Mouse (Mus musculus) right cerebral cortex, postnatal 36 days (tissue): Measurements from ENCODE around the gene Tctex1d1.

ENCODE experiments used
- DNase-seq, 2 experiments: peaks; one replicate each; pipeline ENCODE4 v3.0.0; 2022; ENCODE audit warnings: low spot score in 2 of 2, mixed read lengths in 1 of 2

Tctex1d1 gene

GRCm38 (mm10) chr4:102978440-102978839 is at the start of gene Tctex1d1:
Tctex1d1 (plus strand) TSS chr4:102978606.
- DNase-seq: no peak

- no peak for DNase-seq
Observed at GRCm38 (mm10) chr4:102929491-102929890, 48.9 kb upstream of the Tctex1d1 start.

DNA sequence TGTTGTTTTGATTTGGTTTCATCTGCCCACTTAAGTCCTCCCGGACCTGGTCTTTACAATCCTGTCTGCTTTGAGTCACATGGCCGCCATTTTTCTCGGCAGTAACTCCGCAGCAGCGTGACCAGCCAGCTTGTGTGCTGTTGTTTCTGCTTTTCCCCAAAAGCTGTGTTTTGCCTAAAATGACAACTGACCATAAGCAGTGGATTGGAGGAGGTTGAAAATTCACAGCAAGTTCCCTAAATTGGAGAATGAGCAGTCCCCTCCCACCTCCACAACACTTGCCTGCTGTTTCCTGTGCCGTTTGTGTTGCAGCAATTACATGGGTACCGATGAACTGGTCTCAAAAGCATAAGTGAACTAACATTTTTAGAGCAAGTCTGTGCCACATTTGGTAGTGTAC is 47.7 kb upstream of the Tctex1d1 start:
- DNase-seq: peak in 1 of 2 experiments; percentile 22

DNA sequence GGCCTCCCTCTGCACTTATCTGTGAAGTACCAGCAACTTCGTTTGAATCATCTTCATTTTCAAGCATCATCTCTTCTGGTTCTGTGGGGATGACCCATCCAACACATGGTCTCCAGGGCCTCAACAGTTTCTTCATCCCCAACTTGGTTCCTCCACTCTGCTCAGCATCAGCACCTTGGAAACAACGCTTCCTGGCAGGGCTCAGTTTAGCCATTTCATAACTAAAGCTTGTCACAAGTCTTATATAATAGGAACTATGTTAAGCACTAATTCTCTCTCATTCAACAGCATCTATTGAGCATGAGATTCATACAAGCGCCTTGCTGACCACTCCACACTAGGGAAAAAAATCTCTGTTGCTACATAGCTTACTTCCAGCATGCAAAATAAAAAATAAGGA is 38.1 kb upstream of the Tctex1d1 start:
- no peak for DNase-seq

DNA sequence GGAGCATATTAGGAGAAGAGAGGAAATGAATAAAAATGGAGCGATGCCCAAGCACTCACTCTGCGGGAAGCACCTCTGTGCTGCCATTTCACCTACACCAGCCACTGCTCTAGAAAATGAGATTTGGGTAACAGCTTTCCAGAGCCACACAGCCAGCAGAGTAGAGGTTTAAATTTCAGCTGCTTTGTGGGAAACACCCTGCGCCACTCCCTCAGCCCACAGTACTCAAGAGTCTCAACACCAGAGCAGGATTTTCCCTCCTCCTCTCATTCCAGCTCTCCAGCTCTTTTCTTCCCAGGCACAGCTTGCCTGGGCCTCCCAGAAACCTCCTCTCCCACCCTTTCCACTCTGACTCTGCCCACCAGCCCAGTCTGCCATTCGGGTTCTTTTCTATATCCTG is 37.7 kb upstream of the Tctex1d1 start:
- DNase-seq: peak; percentile 16 to 34

DNA sequence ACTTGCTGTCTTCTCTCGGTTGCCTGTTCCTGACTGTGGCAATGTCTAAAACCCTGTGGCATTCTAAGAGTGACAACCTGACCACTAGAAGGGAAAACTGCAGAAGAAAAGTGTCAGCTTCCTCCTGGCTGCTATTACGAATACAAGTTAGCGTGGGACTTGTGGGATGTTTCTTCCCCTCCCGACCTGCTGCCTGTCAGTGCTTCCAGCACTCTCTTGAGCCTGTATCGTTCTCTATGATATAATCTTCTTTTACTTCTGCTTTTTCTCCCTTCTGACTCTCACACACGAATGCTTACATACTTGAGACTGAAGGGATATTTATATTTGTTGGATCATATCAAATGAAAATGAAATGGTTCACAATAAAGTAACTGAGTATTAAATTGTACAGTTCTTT is 34.1 kb upstream of the Tctex1d1 start:
- no peak for DNase-seq

- DNase-seq: no peak
Observed at GRCm38 (mm10) chr4:102952476-102952875, 25.9 kb upstream of the Tctex1d1 start.

DNA sequence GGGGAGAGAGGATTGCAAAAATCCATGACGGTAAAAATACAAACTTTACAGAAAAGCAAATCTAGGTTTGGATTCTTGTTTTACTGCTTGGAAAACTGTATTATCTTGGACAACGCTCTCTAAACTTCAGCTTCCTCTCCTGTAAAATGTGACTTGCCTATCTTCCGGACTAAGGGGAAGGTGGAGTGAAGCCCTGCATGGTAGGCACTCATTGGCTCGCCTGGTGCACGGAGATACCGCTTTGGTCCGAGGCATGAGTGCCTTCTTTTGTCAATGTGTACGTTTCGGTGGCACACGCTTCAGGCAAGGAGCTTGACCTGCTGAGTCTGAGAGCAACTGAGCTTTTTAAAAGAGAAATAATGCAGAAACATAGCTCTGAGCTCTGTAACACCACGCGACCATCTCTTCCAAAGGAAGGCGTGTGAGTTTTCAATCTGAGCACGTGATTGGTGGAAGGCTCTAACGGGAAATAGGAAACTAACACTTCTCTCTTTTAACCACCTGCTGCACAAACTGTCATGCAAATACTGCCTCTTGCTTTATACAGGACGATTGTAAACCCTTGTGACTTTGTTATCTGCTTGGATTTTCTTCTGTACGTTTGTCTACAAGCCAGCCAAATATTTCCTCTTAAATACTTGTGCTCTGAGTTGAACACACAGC is 23.0 kb upstream of the Tctex1d1 start:
- DNase-seq: no peak

DNA sequence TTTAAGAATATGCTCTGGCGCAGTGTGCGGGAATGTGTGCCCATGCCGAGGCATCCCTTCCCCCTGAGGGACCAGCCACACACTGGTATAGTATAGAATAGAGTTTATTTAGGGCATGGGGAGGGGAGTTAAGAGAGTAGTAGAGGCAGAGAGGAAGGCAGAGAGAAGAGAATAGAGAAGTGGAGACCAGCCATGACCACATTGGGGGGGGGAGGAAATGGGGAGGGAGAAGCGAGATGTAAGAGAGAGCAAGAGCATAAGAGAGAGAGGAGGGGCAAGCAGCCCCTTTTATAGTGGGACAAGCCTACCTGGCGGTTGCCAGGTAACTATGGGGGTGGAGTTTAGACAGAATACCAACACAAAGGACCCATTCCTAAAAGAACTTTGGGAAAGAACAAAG is 19.0 kb upstream of the Tctex1d1 start:
- no peak for DNase-seq

GRCm38 (mm10) chr4:102964174-102964573 is 14.2 kb upstream of the Tctex1d1 start:
- DNase-seq: no peak

GRCm38 (mm10) chr4:102967811-102968210 is 10.6 kb upstream of the Tctex1d1 start:
- no peak for DNase-seq

GRCm38 (mm10) chr4:102969599-102969998 is 8.8 kb upstream of the Tctex1d1 start:
- DNase-seq: no peak

GRCm38 (mm10) chr4:102971159-102971558 is 7.2 kb upstream of the Tctex1d1 start:
- DNase-seq: no peak

GRCm38 (mm10) chr4:102972071-102972470 is 6.3 kb upstream of the Tctex1d1 start:
- DNase-seq: no peak

- DNase-seq: no peak
Observed at GRCm38 (mm10) chr4:102974172-102974571, 4.2 kb upstream of the Tctex1d1 start.

DNA sequence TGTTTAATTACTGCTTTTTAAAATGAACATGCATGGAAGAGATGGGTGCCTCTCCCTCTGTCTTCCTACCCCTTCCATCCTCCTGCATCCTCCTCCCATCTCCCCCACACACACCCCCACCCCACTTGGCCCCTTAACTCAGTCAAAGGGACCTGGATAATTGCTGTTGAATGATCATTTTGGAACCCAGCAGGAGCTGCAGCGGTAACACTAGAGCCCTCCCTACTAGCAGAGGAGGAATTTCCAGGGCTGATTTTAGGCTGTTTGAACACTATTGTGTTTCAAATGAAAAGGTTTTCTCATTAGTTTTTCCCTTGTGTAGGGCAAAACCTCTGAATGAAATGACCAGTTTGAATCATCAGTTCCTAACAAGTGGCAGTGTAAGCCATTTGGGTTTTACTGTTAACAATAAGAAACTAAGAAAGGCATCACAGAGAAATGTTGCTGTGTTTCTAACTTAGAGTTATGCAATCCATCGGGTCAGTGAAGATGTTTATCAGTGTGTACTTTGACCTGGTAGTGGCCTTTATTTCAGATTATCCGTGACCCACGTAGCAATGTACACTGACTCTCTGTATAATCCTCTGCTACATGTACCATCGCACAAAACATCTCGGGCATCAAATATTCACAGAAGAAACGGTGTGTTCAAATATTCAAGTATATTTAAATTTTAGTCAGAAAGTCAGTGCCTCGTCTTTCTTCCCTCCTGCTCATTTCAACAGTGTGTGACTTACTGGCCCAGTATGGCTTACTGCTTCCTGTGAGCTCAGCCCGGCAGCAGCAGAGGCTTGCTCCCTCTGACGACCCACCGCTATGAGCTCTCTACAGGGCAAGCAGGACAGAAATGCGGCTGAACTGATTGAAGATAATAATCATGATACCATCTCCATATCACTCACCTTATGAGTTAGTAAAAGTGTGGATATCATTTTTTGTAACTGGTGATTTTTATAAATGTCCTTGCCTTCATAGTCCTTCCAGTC is 1.8 kb upstream of the Tctex1d1 start:
- DNase-seq: no peak

DNA sequence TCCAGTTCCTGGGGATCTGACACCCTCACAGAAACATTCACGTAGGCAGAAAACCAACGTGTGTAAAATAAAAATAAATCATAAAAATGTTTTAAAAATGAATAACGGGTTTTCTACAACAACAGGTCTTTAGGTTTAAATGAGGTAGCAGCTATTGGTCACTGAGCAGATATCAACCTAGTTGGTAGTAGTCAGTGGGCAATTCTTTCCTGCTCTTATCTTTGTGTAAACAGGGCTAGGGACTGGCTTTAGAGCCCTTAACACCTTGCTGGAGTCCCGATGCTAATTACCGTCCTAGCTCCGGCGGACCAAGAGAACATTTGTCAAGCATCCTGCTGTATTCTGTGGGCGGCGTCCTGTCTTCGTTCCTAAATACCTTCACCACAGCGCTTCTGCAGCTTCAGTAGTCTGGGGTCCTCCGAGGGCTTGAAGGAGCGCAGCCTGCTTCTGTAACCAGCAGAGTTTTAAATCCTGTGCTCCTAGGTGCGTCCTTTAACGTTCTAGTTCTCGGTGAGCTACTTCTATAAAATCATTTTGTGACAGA is 556 bp upstream of the Tctex1d1 start:
- DNase-seq: no peak

DNA sequence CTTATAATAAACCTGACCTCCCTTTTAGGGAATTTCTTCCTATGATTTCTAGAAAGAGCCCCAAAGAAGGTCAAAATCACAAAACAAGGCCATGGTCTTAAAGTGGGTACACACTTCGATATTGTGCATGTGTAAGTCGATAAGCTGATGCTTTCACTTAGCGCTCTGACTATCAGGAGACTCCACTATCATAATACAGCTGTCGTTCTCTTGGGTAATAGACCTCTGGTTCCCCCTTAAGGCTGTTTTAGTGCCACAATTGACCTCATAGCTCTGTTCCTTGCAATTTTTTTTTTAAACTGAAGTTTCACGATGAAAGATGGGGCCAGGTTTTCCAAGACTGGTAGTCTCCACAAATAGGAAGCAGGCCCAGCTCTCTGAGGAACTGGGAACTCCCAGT is 979 bp downstream of the Tctex1d1 start:
- DNase-seq: no peak

DNA sequence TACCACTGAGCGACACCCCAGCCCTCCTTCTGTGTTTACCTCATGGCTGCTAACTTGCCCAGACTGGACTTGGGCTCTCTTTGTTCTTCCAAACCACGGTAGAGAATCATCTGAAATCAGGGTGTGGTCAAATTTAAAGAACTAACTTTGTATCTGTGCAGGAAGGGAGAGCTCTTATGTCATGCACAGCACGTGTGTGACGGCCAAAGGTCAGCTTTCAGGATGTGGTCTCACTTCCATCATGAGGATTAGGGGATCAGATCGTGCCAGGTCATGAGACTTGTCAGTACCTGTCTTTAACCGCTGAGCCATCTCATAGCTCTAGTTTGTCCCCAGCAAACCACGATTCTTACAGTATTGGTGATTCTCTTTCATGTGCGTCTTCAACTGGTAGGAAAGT is 3.3 kb downstream of the Tctex1d1 start:
- DNase-seq: no peak

GRCm38 (mm10) chr4:102986173-102986572 is 7.8 kb downstream of the Tctex1d1 start:
- DNase-seq: no peak

GRCm38 (mm10) chr4:102986917-102987316 is 8.5 kb downstream of the Tctex1d1 start:
- no peak for DNase-seq

DNA sequence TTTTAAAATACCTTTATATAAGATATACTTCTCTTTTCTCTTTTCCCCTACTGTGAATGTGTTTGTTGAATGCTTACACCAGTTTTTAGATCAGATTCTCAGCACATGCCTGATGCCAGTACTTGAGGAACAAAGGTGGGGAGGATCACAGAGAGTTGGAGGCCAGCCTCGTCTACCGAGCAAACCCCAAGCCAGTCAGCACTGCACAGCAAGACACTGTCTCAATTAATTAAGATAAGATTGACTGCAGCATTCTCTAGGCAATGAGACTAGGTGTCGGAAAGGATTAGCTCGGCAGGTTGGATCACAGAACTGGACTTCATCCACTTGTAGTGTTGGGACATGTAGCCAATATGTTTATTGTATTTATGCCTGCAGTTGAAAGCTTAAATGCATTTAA is 8.9 kb downstream of the Tctex1d1 start:
- no peak for DNase-seq

GRCm38 (mm10) chr4:102987756-102988155 is 9.3 kb downstream of the Tctex1d1 start:
- DNase-seq: no peak
